Mouse (Mus musculus): ENCODE results near the gene Phc2. TPM values are rescaled to one million over a fixed set of nuclear protein-coding genes. Genes with fewer than 3 reads are reported as not detected.
"Not testable (repeated sequence)": the region's sequence is repeated elsewhere in the genome, so short reads cannot be mapped to it uniquely, and the experiment has no call there.

Gene Phc2
- polyA plus RNA-seq, 1 experiment = 83.8 TPM

DNA sequence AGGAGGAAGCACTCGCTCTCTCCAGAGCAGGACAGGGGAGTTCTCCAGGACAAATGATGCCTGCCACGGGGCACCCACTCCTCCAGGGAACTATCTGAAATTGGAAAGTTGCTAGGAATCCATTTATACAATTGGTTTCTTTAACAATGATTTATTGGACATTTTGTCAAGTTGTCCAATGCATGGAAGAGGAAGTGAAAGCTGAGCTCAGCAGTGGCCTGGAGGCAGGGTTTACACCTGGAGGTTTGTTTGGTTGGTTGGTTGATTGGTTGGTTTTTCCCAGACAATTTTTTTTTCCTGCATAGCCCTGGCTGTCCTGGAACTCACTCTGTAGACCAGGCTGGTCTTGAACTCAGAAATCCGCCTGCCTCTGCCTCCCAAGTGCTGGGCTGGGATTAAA is 9.5 kb downstream of the Phc2 start:
- Histone ChIP-seq H3K4me3 (ENCODE audit: low read depth, low read length) (no peak overlapping the region), H3K27me3 (ENCODE audit: control insufficient read depth, insufficient read depth, low read length) (no peaks in the 10 kb centered on the region), H3K27ac (ENCODE audit: insufficient read depth, low read depth, low read length) (no peak overlapping the region), H3K4me1 (ENCODE audit: control insufficient read depth, insufficient read depth, insufficient read length, low read length) (peaks cover 4% of the 10 kb centered on the region), H3K36me3 (ENCODE audit: control insufficient read depth, insufficient read depth, low read length) (no peaks in the 10 kb centered on the region)
- 66% methylated on average over 3 of the region's 3 CpGs for WGBS
- TF ChIP-seq CTCF (IDR thresholded peaks at IDR 0.05; ENCODE audit: extremely low read depth, insufficient read length, insufficient replicate concordance, low read depth, low read length) (no peak), POLR2A (IDR thresholded peaks at IDR 0.05; ENCODE audit: low read depth, low read length) (no peak)

DNA sequence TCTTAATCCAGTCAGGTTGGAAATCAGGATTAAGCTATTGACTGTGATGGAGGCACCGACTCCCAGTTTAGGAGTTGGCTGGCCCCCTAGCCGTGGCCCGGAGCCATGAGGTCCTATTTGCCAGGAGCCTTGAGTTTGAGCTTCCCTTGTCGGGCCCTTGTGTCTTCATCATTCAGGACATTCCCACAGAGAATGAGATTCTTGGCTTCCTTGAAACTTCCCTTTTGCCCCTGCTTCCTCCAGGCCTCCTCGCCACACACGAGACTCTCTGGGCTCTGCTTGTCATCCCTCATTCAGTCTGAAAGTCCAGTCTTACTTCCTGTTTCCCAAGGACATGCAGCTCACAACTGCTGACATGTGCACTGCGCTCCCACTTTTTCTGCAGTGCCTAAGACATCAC is 11.9 kb downstream of the Phc2 start:
- H3K4me3 ChIP-seq (ENCODE audit: low read depth, low read length); H3K27ac ChIP-seq (ENCODE audit: insufficient read depth, low read depth, low read length); H3K36me3 ChIP-seq (ENCODE audit: control insufficient read depth, insufficient read depth, low read length); H3K27me3 ChIP-seq (ENCODE audit: control insufficient read depth, insufficient read depth, low read length): not testable (repeated sequence)
- peaks cover 12% of the 10 kb centered on the region for H3K4me1 ChIP-seq (ENCODE audit: control insufficient read depth, insufficient read depth, insufficient read length, low read length)
- 67% methylated on average over 7 of the region's 7 CpGs for WGBS

- not testable (repeated sequence) for H3K27me3 ChIP-seq (ENCODE audit: control insufficient read depth, insufficient read depth, low read length); H3K36me3 ChIP-seq (ENCODE audit: control insufficient read depth, insufficient read depth, low read length); H3K4me3 ChIP-seq (ENCODE audit: low read depth, low read length); H3K27ac ChIP-seq (ENCODE audit: insufficient read depth, low read depth, low read length)
- 39% methylated on average over 4 of the region's 4 CpGs for WGBS
- H3K4me1 ChIP-seq (ENCODE audit: control insufficient read depth, insufficient read depth, insufficient read length, low read length) = peaks cover 12% of the 10 kb centered on the region
These were observed 12.7 kb downstream of the Phc2 start for GRCm38 (mm10) chr4:128667195-128667594.

GRCm38 (mm10) chr4:128669229-128669628 is 14.7 kb downstream of the Phc2 start:
- Histone ChIP-seq H3K36me3 (ENCODE audit: control insufficient read depth, insufficient read depth, low read length) (no peaks in the 10 kb centered on the region), H3K4me3 (ENCODE audit: low read depth, low read length) (no peak overlapping the region), H3K27ac (ENCODE audit: insufficient read depth, low read depth, low read length) (no peak overlapping the region), H3K4me1 (ENCODE audit: control insufficient read depth, insufficient read depth, insufficient read length, low read length) (peaks cover 12% of the 10 kb centered on the region), H3K27me3 (ENCODE audit: control insufficient read depth, insufficient read depth, low read length) (no peaks in the 10 kb centered on the region)
- WGBS = 89% methylated on average over 6 of the region's 6 CpGs
- TF ChIP-seq POLR2A (IDR thresholded peaks at IDR 0.05; ENCODE audit: low read depth, low read length) = no peak
- TF ChIP-seq CTCF (IDR thresholded peaks at IDR 0.05; ENCODE audit: extremely low read depth, insufficient read length, insufficient replicate concordance, low read depth, low read length) = no peak

DNA sequence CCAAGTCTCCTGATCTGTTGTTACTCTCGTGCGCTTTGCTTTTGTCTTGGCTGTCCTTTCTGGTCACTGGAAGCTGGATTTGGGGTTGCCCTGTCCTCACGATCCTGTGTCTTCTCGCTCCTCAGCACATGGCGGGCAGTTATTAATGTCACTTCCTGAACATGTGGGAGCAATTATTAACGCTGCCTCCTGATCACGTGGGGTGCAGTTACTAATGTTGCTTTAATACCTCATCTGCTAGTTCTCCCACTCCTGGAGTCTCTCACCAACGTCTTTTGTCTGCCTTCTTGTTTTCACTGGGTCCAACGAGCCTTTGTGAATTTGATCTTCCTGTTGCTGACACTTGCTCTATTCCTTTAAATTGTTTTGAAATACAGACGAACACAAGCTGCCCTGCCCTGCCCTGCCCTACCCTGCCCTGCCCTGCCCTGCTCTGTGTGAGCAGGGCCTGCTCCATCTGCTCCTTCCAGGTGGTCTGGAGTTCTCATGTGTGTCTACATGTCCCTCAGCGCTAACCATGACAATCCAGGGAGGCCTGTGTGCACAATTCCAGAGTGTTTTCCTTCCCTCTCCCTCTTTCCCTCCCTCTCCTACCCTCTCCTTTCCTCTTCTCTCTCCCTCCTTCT is 16.2 kb downstream of the Phc2 start:
- Histone ChIP-seq H3K4me1 (ENCODE audit: control insufficient read depth, insufficient read depth, insufficient read length, low read length) (peaks cover 12% of the 10 kb centered on the region), H3K27me3 (ENCODE audit: control insufficient read depth, insufficient read depth, low read length) (no peaks in the 10 kb centered on the region), H3K4me3 (ENCODE audit: low read depth, low read length) (no peak overlapping the region), H3K27ac (ENCODE audit: insufficient read depth, low read depth, low read length) (no peak overlapping the region), H3K36me3 (ENCODE audit: control insufficient read depth, insufficient read depth, low read length) (no peaks in the 10 kb centered on the region)
- 26% methylated on average over 11 of the region's 11 CpGs for WGBS
- TF ChIP-seq CTCF (IDR thresholded peaks at IDR 0.05; ENCODE audit: extremely low read depth, insufficient read length, insufficient replicate concordance, low read depth, low read length) (no peak), POLR2A (IDR thresholded peaks at IDR 0.05; ENCODE audit: low read depth, low read length) (no peak)

DNA sequence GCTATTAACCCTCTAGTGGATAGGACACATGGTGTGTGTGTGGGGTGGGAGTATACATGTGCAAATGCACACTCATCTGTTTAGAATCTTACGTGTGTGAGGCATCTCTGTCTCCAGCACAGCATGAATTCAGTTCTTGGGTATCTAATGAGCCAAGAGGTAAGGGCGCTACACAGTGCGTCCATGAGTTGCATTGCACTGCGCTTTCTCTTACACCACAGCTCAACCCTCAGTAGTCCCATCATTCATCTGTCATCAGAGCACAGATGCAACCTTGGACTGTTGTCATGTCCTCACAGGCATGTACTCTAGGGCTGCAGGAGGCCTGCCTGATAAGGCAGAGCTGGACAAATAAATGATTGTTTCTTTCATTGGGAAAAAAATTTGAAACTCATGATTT is 18.0 kb downstream of the Phc2 start:
- no peak overlapping the region for H3K4me3 ChIP-seq (ENCODE audit: low read depth, low read length)
- no peak overlapping the region for H3K27ac ChIP-seq (ENCODE audit: insufficient read depth, low read depth, low read length)
- no peaks in the 10 kb centered on the region for H3K27me3 ChIP-seq (ENCODE audit: control insufficient read depth, insufficient read depth, low read length)
- WGBS = 96% methylated on average over 4 of the region's 4 CpGs
- TF ChIP-seq POLR2A (IDR thresholded peaks at IDR 0.05; ENCODE audit: low read depth, low read length) (no peak), CTCF (IDR thresholded peaks at IDR 0.05; ENCODE audit: extremely low read depth, insufficient read length, insufficient replicate concordance, low read depth, low read length) (no peak)
- peaks cover 12% of the 10 kb centered on the region for H3K4me1 ChIP-seq (ENCODE audit: control insufficient read depth, insufficient read depth, insufficient read length, low read length)
- H3K36me3 ChIP-seq (ENCODE audit: control insufficient read depth, insufficient read depth, low read length) = no peaks in the 10 kb centered on the region

GRCm38 (mm10) chr4:128678564-128679217 is 24.2 kb downstream of the Phc2 start:
- no peak for TF ChIP-seq CTCF (IDR thresholded peaks at IDR 0.05; ENCODE audit: extremely low read depth, insufficient read length, insufficient replicate concordance, low read depth, low read length)
- no peak for TF ChIP-seq POLR2A (IDR thresholded peaks at IDR 0.05; ENCODE audit: low read depth, low read length)

More at GRCm38 (mm10) chr4:128678564-128679217, 24.2 kb downstream of the Phc2 start:
- no peaks in the 10 kb centered on the region for H3K4me1 ChIP-seq (ENCODE audit: control insufficient read depth, insufficient read depth, insufficient read length, low read length)
- no peaks in the 10 kb centered on the region for H3K36me3 ChIP-seq (ENCODE audit: control insufficient read depth, insufficient read depth, low read length)
- 54% methylated on average over 13 of the region's 13 CpGs for WGBS
- no peaks in the 10 kb centered on the region for H3K27me3 ChIP-seq (ENCODE audit: control insufficient read depth, insufficient read depth, low read length)
- no peak overlapping the region for H3K27ac ChIP-seq (ENCODE audit: insufficient read depth, low read depth, low read length)
- H3K4me3 ChIP-seq (ENCODE audit: low read depth, low read length) = no peak overlapping the region

Measured in small intestine, adult 2 months (tissue).